Mouse (Mus musculus): ENCODE measurements around the gene Dkkl1.

Dkkl1 gene

DNA sequence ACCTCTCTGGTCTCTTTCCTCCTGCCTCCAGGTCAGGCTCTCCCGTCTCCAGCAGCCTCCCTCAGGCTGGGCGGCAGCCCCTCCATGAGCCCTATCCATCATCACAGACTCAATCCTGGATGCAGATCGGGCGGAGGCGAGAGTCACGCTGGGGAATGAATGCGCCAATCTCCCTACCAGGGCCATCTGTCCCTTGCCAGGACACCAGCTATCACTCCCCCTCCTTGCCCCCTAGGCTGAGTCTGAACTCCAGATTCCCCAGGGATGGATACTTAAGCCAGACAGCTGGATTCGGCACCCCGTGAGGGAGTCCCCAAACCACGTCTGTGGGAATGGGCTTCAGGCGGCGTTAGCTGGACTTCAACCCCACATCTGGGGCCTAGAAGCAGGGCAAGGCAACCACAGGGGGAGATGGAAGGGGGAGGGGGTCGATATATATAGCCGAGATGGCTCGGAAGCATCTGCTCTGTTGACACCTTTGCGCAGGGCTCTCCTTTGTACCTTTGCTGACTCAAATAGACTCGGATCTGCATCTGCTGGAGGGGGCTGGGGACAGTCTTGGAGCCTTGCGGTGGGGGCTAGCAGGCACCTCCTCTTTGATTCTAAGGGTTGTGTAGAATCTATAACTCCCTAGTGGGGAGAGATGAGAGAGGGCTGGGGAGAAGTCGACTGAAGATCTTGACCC is 44.0 kb downstream of the Dkkl1 start:
- no peak for DNase-seq (ENCODE audit: low spot score in 2 of 2)

DNA sequence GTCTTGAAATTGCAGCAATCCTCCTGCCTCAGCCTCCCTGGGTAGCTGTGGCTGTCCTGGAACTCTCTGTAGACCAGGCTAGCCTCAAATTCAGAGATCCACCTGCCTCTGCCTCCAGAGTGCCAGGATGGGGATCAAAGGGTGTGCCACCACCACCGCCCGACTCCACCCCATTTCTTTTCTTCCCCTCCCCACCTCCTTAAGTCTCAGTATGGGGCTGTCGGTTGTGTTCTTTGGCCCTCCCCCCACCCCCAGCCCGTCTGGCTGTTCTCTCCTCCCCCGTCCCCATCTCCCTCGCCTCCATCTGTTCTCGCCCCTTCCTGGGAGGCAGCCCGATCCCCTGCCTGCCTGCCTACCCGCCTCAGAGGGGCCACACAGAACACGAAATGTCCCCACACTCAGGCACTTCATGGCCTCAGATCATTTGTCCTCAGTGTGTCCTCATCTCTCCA is 45.0 kb downstream of the Dkkl1 start:
- no peak for DNase-seq (ENCODE audit: low spot score in 2 of 2)

DNA sequence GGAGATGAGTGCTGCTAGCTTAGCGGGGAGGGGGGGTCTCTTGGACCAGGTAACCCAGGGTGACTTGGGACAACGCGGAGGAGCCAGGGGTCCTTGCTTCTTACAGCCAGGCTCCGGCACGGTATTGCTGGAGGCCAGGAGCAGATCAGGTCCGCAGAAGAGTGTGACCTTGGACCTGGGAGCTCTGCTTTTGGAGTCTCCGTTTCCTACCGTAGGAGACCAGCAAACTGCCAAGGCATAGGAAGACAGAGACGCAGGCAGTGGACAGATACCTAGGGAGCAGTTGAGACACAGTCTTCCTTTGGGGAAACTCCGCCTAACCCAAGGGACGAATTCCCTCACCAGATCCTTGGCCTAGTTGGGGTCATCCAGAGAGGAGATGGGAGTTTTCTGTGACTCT is 46.2 kb downstream of the Dkkl1 start:
- no peak for DNase-seq (ENCODE audit: low spot score in 2 of 2)

DNA sequence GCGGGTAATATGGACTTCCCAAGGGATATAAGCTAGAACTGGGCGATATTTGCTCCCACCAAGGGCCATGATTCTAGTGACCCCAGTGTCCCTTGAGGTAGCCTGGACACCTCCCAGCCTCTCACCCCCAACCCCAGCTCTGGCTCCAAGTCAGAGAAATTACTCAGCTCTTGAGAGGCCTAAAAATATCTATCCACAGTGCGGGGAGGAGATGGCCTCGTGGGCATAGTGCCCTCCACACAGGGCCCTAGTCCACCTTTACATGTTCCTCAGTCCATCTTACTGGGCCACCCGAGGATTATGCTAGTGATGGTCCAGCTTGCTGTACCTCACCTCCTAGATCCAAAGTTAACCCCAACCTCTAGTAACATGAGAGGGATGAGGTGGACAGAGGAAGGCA is 47.1 kb downstream of the Dkkl1 start:
- DNase-seq (ENCODE audit: low spot score in 2 of 2): no peak

DNA sequence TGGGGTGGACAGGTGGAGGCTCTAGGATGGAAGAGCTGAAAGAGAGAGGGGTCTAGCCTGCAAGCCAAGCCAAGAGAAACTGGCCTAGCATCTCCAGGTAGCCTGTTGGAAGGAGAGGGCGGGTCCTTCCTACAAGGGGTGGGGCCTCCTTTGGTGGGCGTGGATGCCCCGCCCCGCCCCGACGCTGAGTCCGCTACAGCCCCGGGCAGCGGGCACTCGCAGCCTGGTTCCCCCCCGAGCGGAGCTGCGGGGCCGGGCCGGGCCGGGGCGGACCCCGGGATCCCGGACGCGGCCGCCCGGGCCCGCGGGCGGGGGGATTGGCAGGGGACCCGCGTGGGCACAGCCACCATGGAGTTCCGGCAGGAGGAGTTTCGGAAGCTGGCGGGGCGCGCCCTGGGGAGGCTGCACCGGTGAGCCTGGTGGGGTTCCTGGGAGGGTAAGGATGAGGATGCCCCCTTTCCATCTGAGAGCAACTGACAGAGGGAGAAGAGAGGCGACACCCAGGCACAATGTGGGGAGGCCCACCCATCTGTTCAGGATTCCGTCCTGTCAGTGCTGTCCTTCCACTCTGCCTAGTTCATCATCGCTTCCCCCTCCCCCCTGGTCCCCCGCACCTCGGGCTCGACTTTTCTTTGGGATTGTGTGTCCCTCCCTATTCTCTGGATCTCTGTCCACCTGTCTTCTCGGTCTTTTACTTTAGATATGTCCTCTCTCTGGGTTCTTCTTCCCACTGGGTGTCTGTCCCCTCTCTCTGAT is 48.0 kb downstream of the Dkkl1 start, which contains the start of gene Slc17a7:
Gene Slc17a7 (plus strand): TSS at position 215 of the 756 bp plus-strand sequence.
- no peak for DNase-seq (ENCODE audit: low spot score in 2 of 2)

DNA sequence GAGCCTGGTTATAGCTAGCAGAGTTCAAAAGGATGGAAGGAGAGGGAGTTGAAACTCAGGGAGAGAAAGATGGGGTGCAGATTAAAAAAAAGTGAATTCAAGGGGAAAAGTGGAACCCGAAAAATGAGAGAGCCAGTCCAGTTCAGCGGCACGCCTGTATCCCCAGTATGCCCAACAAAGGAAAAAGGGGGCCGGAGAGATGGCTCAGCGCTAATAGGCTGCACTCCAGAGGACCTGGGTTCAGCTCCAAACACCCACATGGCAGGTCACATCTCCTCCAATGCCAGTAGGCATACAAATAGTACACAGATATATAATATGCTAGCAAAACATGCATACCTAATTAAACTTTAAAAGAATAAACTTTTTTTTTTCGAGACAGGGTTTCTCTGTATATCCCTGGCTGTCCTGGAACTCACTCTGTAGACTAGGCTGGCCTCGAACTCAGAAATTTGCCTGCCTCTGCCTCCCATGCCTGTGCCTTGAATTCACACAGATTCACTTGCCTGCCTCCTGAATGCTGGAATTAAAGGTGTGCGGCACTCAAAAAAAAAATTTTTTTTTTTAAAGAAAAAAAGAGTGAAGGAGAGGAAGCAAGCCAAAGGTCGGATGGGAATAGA is 48.8 kb downstream of the Dkkl1 start:
- no peak for DNase-seq (ENCODE audit: low spot score in 2 of 2)

DNA sequence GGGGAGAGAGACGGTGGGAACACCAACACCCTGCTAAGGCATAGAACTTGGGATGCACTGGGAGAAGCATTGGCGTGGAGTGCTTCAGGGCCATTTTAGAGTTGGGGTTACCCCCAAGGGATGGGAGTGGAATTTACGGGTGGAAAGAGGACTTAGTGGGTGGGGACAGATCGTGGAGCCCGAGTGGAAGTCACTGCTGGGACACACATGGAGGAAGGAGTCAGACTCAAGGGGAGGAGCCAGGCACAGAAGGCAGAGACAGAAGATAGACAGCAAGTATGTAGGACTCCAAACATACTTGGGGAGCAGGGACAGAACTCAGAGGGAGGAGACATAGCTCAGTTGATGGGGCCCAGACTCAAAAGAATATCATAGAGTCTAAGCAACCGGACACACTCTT is 49.4 kb downstream of the Dkkl1 start:
- DNase-seq (ENCODE audit: low spot score in 2 of 2): no peak

DNA sequence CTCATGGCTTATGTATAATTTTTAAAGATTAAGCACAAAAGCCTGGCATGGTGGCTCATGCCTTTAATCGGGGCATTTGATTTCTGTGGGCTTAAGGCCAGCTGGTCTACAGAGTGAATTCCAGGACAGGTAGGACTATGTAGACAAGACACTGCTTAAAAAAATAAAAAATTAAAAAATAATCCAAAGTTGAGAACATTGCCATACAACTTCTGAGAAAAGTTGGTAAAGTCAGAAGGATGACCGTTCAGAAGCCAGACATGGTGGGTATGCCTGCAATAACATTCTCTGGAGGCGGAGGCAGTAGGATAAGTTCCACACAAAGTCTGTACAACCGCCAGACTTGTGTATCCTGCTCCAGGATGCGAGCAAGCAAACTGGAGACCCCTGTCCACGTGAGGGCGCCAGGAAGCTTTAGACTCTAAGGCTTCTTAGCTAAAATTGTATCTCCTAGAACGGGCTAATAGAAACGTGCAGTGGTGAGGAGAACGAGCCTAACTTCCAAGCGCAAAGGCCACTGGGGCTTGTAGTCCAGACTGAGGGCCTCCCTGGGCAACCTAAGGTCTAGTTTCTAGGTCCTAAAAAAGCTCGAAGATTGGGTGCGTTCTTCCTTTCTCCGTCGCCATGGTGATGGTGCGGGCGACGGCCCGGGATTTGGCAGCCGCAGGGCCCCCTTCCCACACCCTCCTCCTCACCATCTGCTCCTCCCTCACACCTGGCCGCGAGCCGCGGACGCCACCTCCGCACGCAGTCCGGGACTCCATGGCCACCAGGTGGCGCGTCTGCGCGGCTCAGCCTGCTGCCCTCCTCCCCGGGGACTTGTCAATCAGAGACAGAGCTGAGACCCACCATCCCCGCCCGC is 50.1 kb downstream of the Dkkl1 start:
- peak; percentile 89 to 90 for DNase-seq (ENCODE audit: low spot score in 2 of 2)

DNA sequence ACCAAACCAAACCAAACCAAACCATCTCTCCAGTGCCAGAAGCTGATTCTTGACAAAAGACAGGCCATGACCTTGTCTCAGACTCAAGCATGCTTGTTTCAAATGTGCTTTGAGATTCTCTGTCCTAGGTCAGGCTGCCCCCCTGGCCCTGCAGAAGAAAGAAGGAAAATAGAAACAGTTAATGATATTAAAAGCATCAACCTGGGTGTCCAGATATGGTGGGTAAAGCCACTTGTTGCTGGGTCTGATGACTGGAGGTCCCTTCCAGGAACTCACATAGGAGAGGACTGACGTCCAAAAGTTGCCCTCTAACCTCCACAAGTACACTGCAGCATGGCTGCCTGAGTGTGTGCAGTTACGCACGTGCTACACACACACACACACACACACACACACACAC is 51.1 kb downstream of the Dkkl1 start:
- no peak for DNase-seq (ENCODE audit: low spot score in 2 of 2)

DNA sequence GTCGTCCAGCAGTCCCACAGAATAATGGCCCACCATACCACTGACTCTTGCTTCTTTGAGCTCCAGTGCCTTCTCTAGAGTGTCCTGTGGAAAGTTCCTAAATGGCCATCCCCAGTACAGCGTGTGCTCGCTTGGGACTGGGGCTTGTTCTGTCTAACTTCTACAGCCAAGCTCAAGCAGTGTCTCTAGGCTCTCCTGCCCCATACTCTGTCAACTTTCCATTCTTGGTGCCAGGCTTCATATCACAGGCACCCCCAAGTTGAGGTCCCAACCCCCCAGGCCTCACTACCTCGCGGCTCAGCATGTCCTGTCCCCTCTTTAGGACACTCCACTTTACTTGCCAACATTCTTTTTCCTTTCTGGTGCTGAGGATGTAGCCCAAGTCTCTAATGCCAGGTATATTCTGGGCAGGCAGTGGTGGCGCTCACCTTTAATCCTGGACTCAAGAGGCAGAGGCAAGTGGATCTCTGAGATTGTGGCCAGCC is 51.6 kb downstream of the Dkkl1 start:
- DNase-seq (ENCODE audit: low spot score in 2 of 2): no peak

DNA sequence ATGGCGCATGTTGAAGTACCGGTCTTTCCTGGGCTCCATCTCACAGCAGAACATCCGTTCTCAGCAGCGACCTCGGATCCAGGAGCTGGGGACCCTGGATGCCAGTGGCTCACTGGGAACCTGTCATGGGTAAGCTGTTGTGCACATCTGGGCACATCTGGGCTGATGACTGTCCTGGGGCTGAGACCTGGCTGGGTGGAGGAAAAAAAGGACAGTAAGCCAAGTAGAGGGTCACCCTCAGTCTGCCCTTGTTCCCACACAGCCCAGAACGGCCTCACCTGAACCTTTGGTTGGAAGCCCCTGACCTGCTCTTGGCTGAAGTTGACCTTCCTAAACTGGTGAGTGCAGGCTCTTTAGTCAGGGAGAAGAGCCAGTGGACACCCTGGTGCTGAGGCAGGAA is 53.0 kb downstream of the Dkkl1 start:
- no peak for DNase-seq (ENCODE audit: low spot score in 2 of 2)

Data from frontal cortex, postnatal 14 days (tissue).